Mouse (Mus musculus): ENCODE data around the gene 5031439G07Rik. TPM values are rescaled to one million over a fixed set of nuclear protein-coding genes. Genes with fewer than 3 reads are reported as not detected.

Gene 5031439G07Rik
- polyA plus RNA-seq (2012; rRNA removed) = 12.4 and 15.3 TPM in 2 replicates

GRCm38 (mm10) chr15:84987874-84988825, at the start of gene 5031439G07Rik:
TSS of gene 5031439G07Rik (minus strand) at chr15:84988551.

GRCm38 (mm10) chr15:85028648-85029047, 40.3 kb upstream of the 5031439G07Rik start, which contains the start of gene Fam118a:
TSS of gene Fam118a (plus strand) at chr15:85028948.

GRCm38 (mm10) chr15:85016951-85017664, 28.8 kb upstream of the 5031439G07Rik start, which contains the start of gene Upk3a:
TSS of gene Upk3a (plus strand) at chr15:85017141.

GRCm38 (mm10) chr15:84922884-84923507, 65.4 kb downstream of the 5031439G07Rik start, which contains the start of gene Nup50:
TSS of gene Nup50 (plus strand) at chr15:84923411.

GRCm38 (mm10) chr15:84919938-84920337, 68.4 kb downstream of the 5031439G07Rik start, which contains the start of gene Gm29666:
TSS of gene Gm29666 (minus strand) at chr15:84920038.

Other genes with a start within 250 kb of the 5031439G07Rik start
- 16.1 and 20.4 TPM in 2 replicates for gene Phf21b, start 132.5 kb downstream of the 5031439G07Rik start, polyA plus RNA-seq (2012; rRNA removed)
- gene Gm29666, start 68.5 kb downstream of the 5031439G07Rik start, polyA plus RNA-seq (2012; rRNA removed) = 0.12 and 0.13 TPM in 2 replicates
- gene Nup50, start 65.1 kb downstream of the 5031439G07Rik start, polyA plus RNA-seq (2012; rRNA removed) = 6.2 and 6.8 TPM in 2 replicates
- 0.24 TPM in 1 of 2 replicates, not detected in the other for gene Upk3a, start 28.6 kb upstream of the 5031439G07Rik start, polyA plus RNA-seq (2012; rRNA removed)
- 4.4 and 5.9 TPM in 2 replicates for gene Fam118a, start 40.4 kb upstream of the 5031439G07Rik start, polyA plus RNA-seq (2012; rRNA removed)
- gene Smc1b, start 143.4 kb upstream of the 5031439G07Rik start, polyA plus RNA-seq (2012; rRNA removed) = not detected in 2 replicates
- gene Ribc2, start 143.5 kb upstream of the 5031439G07Rik start, polyA plus RNA-seq (2012; rRNA removed) = not detected in 2 replicates
- gene Fbln1, start 217.4 kb upstream of the 5031439G07Rik start, polyA plus RNA-seq (2012; rRNA removed) = 202 and 230 TPM in 2 replicates